Mouse (Mus musculus) midbrain, embryonic 13.5 days (tissue): ENCODE data around the gene Enpep. TPM values are rescaled to one million over a fixed set of nuclear protein-coding genes. Genes with fewer than 3 reads are reported as not detected.

ENCODE experiments used
- ATAC-seq: fragments of 200-750 bp; cut with Nextera tagmentation; 2 replicates; pipeline ENCODE4 v1.8.0; 2017; ENCODE audit warnings: mild to moderate bottlenecking, moderate TSS enrichment, moderate library complexity
- H3K27ac ChIP-seq: fragments of 300-500 bp; sonication (generic); 2 replicates; pipeline ENCODE4 v1.5.1; 2015; ENCODE audit warnings: inconsistent platforms, mild to moderate bottlenecking, moderate library complexity
- H3K27me3 ChIP-seq: fragments of 300-500 bp; sonication (generic); 2 replicates; pipeline ENCODE4 v1.6.1; 2015; ENCODE audit warnings: mild to moderate bottlenecking, inconsistent platforms
- H3K36me3 ChIP-seq: fragments of 300-500 bp; sonication (generic); 2 replicates; pipeline ENCODE4 v1.6.1; 2015; ENCODE audit warnings: mild to moderate bottlenecking, inconsistent platforms
- H3K4me1 ChIP-seq: fragments of 300-500 bp; sonication (generic); replicated peaks from 2 replicates; pipeline ENCODE4 v1.6.1; 2015; ENCODE audit warnings: inconsistent platforms
- H3K4me2 ChIP-seq: fragments of 300-500 bp; sonication (generic); replicated peaks from 2 replicates; pipeline ENCODE4 v1.6.1; 2015; ENCODE audit warnings: moderate library complexity, mild to moderate bottlenecking, inconsistent platforms
- H3K4me3 ChIP-seq: fragments of 300-500 bp; sonication (generic); replicated peaks from 2 replicates; pipeline ENCODE4 v1.5.1; 2015; ENCODE audit warnings: mild to moderate bottlenecking, inconsistent platforms
- H3K9ac ChIP-seq: fragments of 300-500 bp; sonication (generic); replicated peaks from 2 replicates; pipeline ENCODE4 v1.6.1; 2015; ENCODE audit warnings: mild to moderate bottlenecking, inconsistent platforms
- H3K9me3 ChIP-seq: fragments of 300-500 bp; sonication (generic); 2 replicates; pipeline ENCODE4 v1.6.1; 2016; ENCODE audit warnings: mild to moderate bottlenecking, inconsistent platforms
- WGBS: fragments of 180-500 bp; shearing (Covaris S2); methylation state at CpG from one replicate; pipeline ENCODE4 v1.1.7; 2015; 5-methylcytosine and 5-hydroxymethylcytosine counted together
- polyA plus RNA-seq: library from polyadenylated mRNA; unstranded; fragments of >200 nt; fragmentation: Nextera tagmentation; extraction: Ambion mirVana; gene quantifications from 2 replicates; pipeline ENCODE4 v1.2.1, GENCODE M21; 2015

Enpep gene
- polyA plus RNA-seq, result 0.77 and 0.79 TPM in 2 replicates

DNA sequence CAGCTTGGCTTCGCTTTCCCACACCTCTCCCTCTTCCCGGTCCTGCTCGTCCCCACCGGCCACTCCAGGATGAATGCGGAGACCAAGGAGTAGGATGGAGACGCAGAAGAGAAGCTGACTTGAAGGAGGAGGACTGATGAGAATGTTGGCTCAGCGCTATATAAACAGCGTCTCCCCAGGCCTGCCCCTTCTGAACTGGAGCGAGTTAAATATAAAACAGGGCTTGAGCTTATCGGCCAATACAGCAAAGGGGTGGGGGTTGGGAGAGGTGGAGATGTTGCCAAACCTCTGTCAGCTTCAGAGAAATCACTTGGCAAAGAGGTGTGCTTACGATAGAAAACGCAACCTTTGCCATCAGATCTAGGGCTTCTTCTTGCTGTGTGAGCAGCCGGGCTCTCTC lies at the start of gene Enpep:
Gene Enpep, minus strand, starts transcription at position 135 of the 400 bp plus-strand sequence.
- Histone ChIP-seq H3K4me1 (0 out of 2 replicates have a peak, but pooled peaks cover 3% of the 10 kb centered on the region), H3K4me2 (no peak within 1 kb of the TSS), H3K9me3 (no peaks in the 10 kb centered on the region), H3K9ac (no peak within 1 kb of the TSS), H3K27ac (no peak within 1 kb of the TSS), H3K4me3 (no peak within 1 kb of the TSS), H3K36me3 (no peaks in the 10 kb centered on the region), H3K27me3 (no peaks in the 10 kb centered on the region)
- 75% methylated on average over 13 of the region's 13 CpGs for WGBS
- ATAC-seq, result no peak

DNA sequence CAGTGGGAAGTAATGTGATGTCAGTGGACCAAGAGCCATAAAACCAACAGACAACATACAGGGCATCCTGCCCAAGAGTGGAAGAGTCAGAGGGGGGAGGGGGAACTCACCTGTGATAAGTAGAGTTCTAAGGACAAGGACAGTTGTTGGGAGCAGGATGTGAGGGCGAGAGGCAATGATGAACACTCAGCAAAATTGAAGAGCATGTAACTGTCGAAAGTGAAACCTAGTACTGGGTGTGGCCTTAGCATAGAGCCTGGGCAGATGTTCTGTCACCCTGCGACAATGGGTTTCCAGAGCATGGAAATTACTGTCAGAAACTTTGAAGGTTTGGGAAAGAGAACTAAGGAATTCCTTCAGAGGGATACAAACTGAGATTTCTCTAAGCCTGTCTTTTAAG lies 46.6 kb upstream of the Enpep start:
- H3K4me1 ChIP-seq, result no peaks in the 10 kb centered on the region
- H3K4me3 ChIP-seq, result no peak overlapping the region
- no peak overlapping the region for H3K9ac ChIP-seq
- ATAC-seq, result no peak
- H3K27ac ChIP-seq, result no peak overlapping the region
- no peak overlapping the region for H3K4me2 ChIP-seq
- H3K36me3 ChIP-seq, result no peaks in the 10 kb centered on the region
- WGBS, result 80% methylated on average over 3 of the region's 3 CpGs
- no peaks in the 10 kb centered on the region for H3K27me3 ChIP-seq
- no peaks in the 10 kb centered on the region for H3K9me3 ChIP-seq

DNA sequence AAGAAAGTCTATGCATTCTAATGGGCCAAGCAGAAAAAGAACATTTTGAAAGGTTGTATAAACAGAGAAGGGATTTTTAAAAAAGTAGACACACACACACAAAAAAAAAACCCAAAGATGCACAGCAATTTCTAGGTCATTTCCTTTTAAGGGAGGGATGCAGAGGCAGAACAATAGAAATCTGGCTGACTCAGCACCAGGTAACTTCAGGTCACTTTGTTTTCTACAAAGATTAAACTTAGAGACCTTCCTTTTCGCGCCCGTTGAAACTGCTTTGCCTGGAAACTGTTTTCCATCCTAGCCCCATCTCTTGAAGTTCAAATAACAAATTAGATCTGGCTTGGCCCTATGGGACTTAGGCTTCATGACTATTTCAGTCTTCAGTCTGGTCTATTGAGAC lies 42.6 kb upstream of the Enpep start:
- Histone ChIP-seq H3K4me2 (no peak overlapping the region), H3K4me1 (no peaks in the 10 kb centered on the region), H3K9me3 (no peaks in the 10 kb centered on the region), H3K27ac (no peak overlapping the region), H3K27me3 (no peaks in the 10 kb centered on the region), H3K36me3 (no peaks in the 10 kb centered on the region), H3K9ac (no peak overlapping the region), H3K4me3 (no peak overlapping the region)
- 92% methylated on average over 3 of the region's 3 CpGs for WGBS
- ATAC-seq, result no peak

DNA sequence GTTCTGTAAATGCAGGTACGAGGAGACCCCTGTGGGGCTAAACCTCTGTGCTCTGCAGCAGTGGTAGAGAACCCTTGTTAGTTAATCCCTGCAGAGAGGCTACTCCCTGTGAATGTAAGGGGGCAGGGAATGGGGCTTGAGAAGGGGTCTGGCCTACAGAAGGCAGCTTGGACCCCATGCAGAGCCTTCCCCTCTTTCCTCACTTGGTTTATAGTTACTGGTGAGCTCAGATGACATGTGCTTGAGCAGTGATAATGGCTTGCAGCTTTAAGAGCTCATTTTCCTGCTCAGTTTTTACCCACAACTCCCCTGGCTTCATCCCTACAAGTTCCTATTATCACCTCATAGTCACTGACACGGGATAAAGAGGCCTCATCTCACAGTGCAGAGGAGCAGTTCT lies 40.6 kb upstream of the Enpep start:
- 34% methylated on average over 2 of the region's 2 CpGs for WGBS
- H3K9me3 ChIP-seq, result no peaks in the 10 kb centered on the region
- no peak for ATAC-seq

DNA sequence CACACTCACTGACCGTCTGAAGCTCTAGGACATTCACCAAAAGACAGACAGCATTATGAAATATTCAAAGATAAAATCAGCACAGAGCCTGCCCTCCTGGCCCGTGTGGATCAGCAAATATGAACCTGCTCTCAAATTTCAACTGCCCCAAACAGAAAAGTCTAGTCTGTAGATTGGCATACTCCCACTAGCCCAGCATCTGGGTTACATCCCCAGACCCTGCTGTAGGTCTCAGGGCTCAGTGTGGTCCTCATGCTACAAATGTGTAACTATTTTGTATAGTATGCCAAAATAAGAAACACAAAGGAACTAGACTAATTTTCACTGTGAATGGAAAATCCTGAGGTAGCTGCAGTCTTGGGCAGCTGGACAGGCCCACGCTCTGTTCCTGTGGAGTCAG lies 37.0 kb upstream of the Enpep start:
- Histone ChIP-seq H3K27me3 (no peaks in the 10 kb centered on the region), H3K36me3 (no peaks in the 10 kb centered on the region), H3K9ac (no peak overlapping the region), H3K4me3 (no peak overlapping the region), H3K4me1 (no peaks in the 10 kb centered on the region), H3K27ac (no peak overlapping the region), H3K9me3 (no peaks in the 10 kb centered on the region), H3K4me2 (no peak overlapping the region)
- WGBS, result 83% methylated on average over 3 of the region's 3 CpGs
- ATAC-seq, result no peak

More for the DNA sequence above, 40.6 kb upstream of the Enpep start:
- Histone ChIP-seq H3K4me1 (no peaks in the 10 kb centered on the region), H3K4me3 (no peak overlapping the region), H3K36me3 (no peaks in the 10 kb centered on the region), H3K9ac (no peak overlapping the region), H3K27me3 (no peaks in the 10 kb centered on the region), H3K4me2 (no peak overlapping the region), H3K27ac (no peak overlapping the region)

DNA sequence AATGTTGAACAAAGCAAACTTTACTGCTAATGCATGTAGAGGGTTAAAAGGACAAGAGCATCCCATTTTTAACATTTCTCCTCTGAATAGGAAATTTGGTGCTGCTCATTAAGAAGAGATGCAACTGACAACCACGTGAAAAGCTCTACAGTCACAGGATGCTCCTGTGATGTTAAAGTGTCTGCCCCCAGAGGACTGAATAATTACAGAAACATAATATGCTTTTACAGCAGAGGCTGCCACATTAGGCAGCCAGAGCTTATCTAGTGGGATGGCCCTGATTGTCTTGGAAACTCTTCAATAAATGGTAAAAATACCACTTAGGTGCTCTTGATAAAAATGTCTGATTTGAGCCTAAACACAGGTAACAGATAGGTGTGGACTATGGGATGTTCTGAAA lies 33.4 kb upstream of the Enpep start:
- no peak overlapping the region for H3K4me2 ChIP-seq
- H3K9me3 ChIP-seq, result no peaks in the 10 kb centered on the region
- H3K27ac ChIP-seq, result no peak overlapping the region
- H3K4me1 ChIP-seq, result no peaks in the 10 kb centered on the region
- ATAC-seq, result no peak
- H3K9ac ChIP-seq, result no peak overlapping the region
- no peak overlapping the region for H3K4me3 ChIP-seq
- WGBS, result 63% methylated on average over 1 of the region's 1 CpGs
- H3K36me3 ChIP-seq, result no peaks in the 10 kb centered on the region
- H3K27me3 ChIP-seq, result no peaks in the 10 kb centered on the region

DNA sequence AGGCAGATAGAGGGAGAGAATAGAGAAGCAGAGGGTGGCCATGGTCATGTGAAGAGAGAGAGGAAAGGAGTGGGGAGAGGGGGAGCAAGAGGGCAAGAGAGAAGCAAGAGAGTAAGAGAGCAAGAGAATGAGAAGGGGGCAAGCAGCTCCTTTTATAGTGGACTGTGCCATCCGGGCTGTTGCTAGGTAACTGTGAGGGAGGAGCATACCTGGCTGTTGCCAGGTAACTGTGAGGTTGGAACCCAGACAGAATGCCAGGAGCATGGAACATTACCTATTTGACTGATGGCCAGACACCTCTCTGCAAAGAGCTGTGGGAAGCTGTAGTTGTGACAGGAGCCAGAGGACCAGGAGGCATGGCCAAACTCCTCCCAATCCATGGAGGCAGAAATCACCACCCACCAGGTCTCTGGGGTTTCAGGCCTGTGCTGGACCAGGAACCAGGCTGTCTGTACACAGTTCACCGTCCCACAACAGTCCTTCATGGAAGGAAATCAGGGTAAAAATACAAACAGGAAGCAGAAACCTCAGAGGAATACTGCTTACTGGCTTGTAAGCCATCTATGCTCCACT lies 32.4 kb upstream of the Enpep start:
- H3K4me2 ChIP-seq, result no peak overlapping the region
- no peak overlapping the region for H3K4me3 ChIP-seq
- no peak overlapping the region for H3K9ac ChIP-seq
- H3K4me1 ChIP-seq, result no peaks in the 10 kb centered on the region
- no peaks in the 10 kb centered on the region for H3K36me3 ChIP-seq
- H3K27me3 ChIP-seq, result no peaks in the 10 kb centered on the region
- ATAC-seq, result no peak
- 83% methylated on average over 2 of the region's 2 CpGs for WGBS
- H3K27ac ChIP-seq, result no peak overlapping the region
- H3K9me3 ChIP-seq, result no peaks in the 10 kb centered on the region

DNA sequence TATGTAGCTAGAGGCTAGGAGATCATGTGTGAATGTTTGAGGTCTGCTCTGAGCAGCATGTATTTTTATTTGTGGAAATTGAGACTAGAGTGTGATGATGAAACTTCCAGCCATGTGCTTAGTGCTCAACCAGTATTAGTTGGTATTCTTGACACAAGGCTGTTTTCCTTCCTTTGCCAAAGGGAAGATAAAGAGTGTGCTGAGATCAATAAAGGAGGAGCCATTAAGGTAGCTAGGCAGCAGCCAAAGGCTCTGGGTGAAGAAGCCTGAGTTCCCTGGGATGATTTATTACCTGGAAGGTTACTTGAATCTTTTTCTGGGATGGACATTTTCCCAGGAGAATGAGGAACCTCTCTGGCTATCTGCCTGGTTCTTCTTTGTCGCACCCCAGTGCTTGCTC lies 30.9 kb upstream of the Enpep start:
- Histone ChIP-seq H3K4me1 (no peaks in the 10 kb centered on the region), H3K9ac (no peak overlapping the region), H3K27ac (no peak overlapping the region), H3K9me3 (no peaks in the 10 kb centered on the region), H3K4me3 (no peak overlapping the region), H3K4me2 (no peak overlapping the region), H3K36me3 (no peaks in the 10 kb centered on the region), H3K27me3 (no peaks in the 10 kb centered on the region)
- 91% methylated on average over 1 of the region's 1 CpGs for WGBS
- no peak for ATAC-seq

DNA sequence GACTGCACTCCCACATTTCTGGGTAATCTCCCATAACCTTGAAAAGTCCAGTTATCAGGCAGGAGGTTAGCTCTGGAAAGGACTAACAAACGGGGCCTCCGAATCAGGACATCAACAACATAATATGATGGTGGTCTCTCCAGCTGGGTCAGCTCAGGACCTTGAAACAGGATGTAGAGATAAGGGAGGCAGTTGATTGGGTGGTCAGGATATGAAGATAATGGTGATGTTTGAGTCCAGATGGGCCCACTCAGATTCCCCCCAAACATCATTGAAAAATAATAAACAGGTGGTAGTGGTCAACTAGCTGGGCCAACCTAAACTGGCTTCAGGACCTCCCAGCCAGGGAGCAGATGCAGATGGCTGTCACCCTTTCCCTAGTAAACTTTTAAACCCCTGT lies 25.6 kb upstream of the Enpep start:
- no peaks in the 10 kb centered on the region for H3K27me3 ChIP-seq
- H3K36me3 ChIP-seq, result no peaks in the 10 kb centered on the region
- 88% methylated on average over 2 of the region's 2 CpGs for WGBS
- H3K9ac ChIP-seq, result no peak overlapping the region
- no peaks in the 10 kb centered on the region for H3K9me3 ChIP-seq
- H3K4me2 ChIP-seq, result no peak overlapping the region
- H3K4me3 ChIP-seq, result no peak overlapping the region
- ATAC-seq, result no peak
- no peaks in the 10 kb centered on the region for H3K4me1 ChIP-seq
- no peak overlapping the region for H3K27ac ChIP-seq

DNA sequence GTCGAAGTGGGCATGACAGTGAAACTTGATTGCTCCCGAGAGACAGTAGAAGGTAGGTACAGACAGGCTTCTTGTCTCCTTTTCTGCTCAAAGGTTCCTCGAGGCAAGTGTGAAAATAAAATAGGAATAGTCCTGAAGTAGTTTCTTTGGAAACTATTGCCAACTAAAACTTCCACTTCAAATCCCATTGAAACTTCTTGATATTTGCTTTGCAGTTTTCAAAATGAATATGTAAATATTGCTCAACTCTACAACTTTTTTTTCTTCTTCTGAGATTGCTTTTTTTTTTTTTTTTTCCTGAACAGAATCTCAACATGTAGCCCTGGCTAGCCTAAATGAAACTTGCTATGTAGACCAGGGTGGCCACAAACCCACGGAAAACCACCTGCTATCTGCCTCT lies 21.4 kb upstream of the Enpep start:
- Histone ChIP-seq H3K4me2 (no peak overlapping the region), H3K4me1 (no peaks in the 10 kb centered on the region), H3K27ac (no peak overlapping the region), H3K27me3 (no peaks in the 10 kb centered on the region), H3K9me3 (no peaks in the 10 kb centered on the region), H3K9ac (no peak overlapping the region), H3K4me3 (no peak overlapping the region), H3K36me3 (no peaks in the 10 kb centered on the region)
- no peak for ATAC-seq
- 88% methylated on average over 4 of the region's 4 CpGs for WGBS

DNA sequence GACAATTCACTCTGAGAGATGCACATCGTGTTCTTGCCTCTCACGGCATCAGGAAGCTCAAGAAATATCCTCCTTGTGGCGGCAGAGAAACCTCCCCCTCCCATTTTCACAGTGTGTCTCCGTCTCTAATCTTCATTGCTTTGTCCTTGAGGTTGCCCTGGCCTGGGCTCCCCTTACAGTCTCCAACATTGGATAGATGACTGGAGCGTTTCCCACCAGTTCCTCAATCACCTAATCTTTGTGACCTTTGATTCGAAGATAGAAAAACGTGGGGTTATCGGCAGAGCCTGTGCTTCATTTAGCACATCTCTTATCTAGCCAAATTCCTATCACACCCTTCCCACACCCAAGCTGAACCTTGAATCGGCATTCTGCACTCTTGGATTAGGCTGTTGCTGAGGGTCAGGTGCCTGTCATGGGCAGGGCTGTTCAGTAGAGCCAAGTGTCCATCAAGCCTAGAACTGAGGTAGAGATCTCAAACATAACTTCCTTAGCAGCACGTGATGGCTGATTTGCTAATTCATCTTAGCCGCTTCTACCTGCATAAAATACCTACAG lies 18.9 kb upstream of the Enpep start:
- H3K4me2 ChIP-seq, result no peak overlapping the region
- ATAC-seq, result no peak
- 81% methylated on average over 11 of the region's 11 CpGs for WGBS
- H3K9ac ChIP-seq, result no peak overlapping the region
- no peak overlapping the region for H3K4me3 ChIP-seq
- H3K27ac ChIP-seq, result no peak overlapping the region
- no peaks in the 10 kb centered on the region for H3K27me3 ChIP-seq
- H3K9me3 ChIP-seq, result no peaks in the 10 kb centered on the region
- H3K4me1 ChIP-seq, result no peaks in the 10 kb centered on the region
- no peaks in the 10 kb centered on the region for H3K36me3 ChIP-seq

DNA sequence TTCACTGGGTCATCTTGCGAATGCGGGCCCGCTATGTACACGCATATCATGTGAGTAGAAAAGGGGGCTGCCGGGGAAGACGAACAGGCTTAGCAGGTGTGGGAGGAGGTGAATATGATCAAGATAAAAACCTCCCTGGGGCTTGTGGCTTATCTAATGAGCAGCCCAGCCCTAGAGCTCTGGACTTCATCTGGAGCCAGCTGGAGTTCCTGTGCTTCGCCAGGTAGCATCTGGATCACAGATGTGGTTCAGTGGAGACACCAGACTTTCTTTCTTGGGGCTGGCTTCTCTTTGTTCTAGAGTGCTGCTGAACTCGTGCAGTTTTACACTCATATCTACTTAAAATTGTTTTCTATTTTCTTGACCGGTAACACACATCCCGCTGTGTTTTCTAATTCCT lies 14.8 kb upstream of the Enpep start:
- no peak overlapping the region for H3K27ac ChIP-seq
- H3K36me3 ChIP-seq, result no peaks in the 10 kb centered on the region
- no peaks in the 10 kb centered on the region for H3K27me3 ChIP-seq
- 86% methylated on average over 10 of the region's 10 CpGs for WGBS
- H3K9me3 ChIP-seq, result no peaks in the 10 kb centered on the region
- no peak overlapping the region for H3K4me3 ChIP-seq
- ATAC-seq, result no peak
- H3K9ac ChIP-seq, result no peak overlapping the region
- no peak overlapping the region for H3K4me2 ChIP-seq
- no peaks in the 10 kb centered on the region for H3K4me1 ChIP-seq

DNA sequence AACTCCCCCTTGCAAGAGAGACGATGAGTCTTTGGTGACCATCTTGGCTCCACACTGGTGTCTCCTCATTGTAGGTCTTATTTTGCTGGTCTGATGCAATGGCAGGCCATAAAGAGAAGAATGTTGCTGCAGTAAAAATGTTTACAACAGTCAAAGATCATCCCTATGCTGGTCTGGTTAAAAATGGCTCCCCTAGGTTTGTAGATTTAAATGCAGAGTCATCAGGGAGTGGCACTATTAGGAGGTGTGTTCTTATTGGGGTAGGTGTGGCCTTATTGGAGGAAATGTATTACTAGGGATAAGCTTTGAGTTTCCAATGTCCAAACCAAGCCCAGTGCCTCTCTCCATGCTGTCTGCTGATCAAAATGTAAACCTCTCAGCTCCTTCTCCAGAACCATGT lies 10.2 kb upstream of the Enpep start:
- Histone ChIP-seq H3K4me1 (no peaks in the 10 kb centered on the region), H3K27ac (no peak overlapping the region), H3K9me3 (no peaks in the 10 kb centered on the region), H3K9ac (no peak overlapping the region), H3K4me2 (no peak overlapping the region), H3K36me3 (no peaks in the 10 kb centered on the region), H3K27me3 (no peaks in the 10 kb centered on the region), H3K4me3 (no peak overlapping the region)
- ATAC-seq, result no peak
- WGBS, result 92% methylated on average over 1 of the region's 1 CpGs
